Mouse (Mus musculus): ENCODE results near the gene Ear6.

GRCm38 (mm10) chr14:51843882-51844281 lies 9.6 kb upstream of the Ear6 start:
- TF ChIP-seq CTCF (IDR thresholded peaks at IDR 0.05; ENCODE audit: low read depth, low read length) (no peak), POLR2A (IDR thresholded peaks at IDR 0.05; ENCODE audit: extremely low read depth, insufficient read depth, low read length) (no peak)

All from liver, adult 2 months (tissue).